Mouse (Mus musculus) fibroblast of lung, adult 2 months (primary cell): ENCODE results near the gene Pnisr.
A peak's percentile ranks its signal among the peaks of the same experiment; 100 is the strongest.

ENCODE experiments used
- DNase-seq: peaks from one replicate; pipeline ENCODE4 v3.0.0-alpha.2; 2011; ENCODE audit warnings: low read depth

Pnisr gene

GRCm38 (mm10) chr4:21847481-21848286, at the start of gene Pnisr:
Gene Pnisr, plus strand, starts transcription at chr4:21847583.
- peak; percentile 94 for DNase-seq

GRCm38 (mm10) chr4:21801013-21801412, 46.4 kb upstream of the Pnisr start:
- no peak for DNase-seq

- no peak for DNase-seq
These were observed 45.8 kb upstream of the Pnisr start for GRCm38 (mm10) chr4:21801620-21802019.

GRCm38 (mm10) chr4:21807204-21807603, 40.2 kb upstream of the Pnisr start:
- DNase-seq, result no peak

- no peak for DNase-seq
These were observed 36.8 kb upstream of the Pnisr start for GRCm38 (mm10) chr4:21810608-21811007.

GRCm38 (mm10) chr4:21812635-21813034, 34.7 kb upstream of the Pnisr start:
- no peak for DNase-seq

GRCm38 (mm10) chr4:21814029-21814428, 33.4 kb upstream of the Pnisr start:
- peak; percentile 17 for DNase-seq

GRCm38 (mm10) chr4:21826616-21827015, 20.8 kb upstream of the Pnisr start:
- DNase-seq, result no peak

- no peak for DNase-seq
These were observed 14.5 kb upstream of the Pnisr start for GRCm38 (mm10) chr4:21832844-21833243.

GRCm38 (mm10) chr4:21848287-21848630, 876 bp downstream of the Pnisr start:
- DNase-seq, result peak; percentile 63

- DNase-seq, result peak; percentile 40
These were observed 10.1 kb downstream of the Pnisr start for GRCm38 (mm10) chr4:21857481-21857880.

- DNase-seq, result no peak
These were observed 17.8 kb downstream of the Pnisr start for GRCm38 (mm10) chr4:21865226-21865625.

- no peak for DNase-seq
These were observed 31.4 kb downstream of the Pnisr start for GRCm38 (mm10) chr4:21878776-21879175.

GRCm38 (mm10) chr4:21879565-21880220, 32.3 kb downstream of the Pnisr start, which contains the start of gene Coq3:
Gene Coq3, plus strand, starts transcription at chr4:21879673.
- DNase-seq, result peak; percentile 36

- DNase-seq, result no peak
These were observed 35.4 kb downstream of the Pnisr start for GRCm38 (mm10) chr4:21882806-21883205.

GRCm38 (mm10) chr4:21885831-21886230, 38.4 kb downstream of the Pnisr start:
- no peak for DNase-seq
